Mouse (Mus musculus): ENCODE results near the gene Car3.

DNA sequence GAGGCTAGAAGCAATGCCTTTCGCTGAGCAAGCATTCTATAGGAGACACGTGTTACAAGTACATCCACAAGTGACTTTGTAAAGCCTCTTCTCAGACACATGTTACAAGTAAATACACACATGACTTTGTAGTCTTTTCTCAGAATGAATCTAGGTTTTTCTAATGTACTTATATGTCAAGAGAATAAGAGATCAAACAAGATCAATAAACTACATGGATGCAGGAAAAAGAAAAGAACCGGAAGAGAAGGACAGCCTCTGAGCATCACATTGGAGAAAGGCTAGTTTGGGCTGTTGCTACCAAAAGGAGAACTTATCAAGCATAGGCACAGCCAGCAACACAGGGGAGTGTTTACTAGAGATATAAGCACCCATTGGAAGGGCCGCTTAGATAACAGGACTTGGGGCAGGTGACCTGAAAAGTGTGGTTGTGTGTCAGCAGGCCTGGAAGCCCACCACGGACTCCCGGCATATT lies 15.5 kb downstream of the Car3 start:
- TF ChIP-seq POLR2A (IDR thresholded peaks at IDR 0.05; ENCODE audit: borderline replicate concordance, insufficient read depth, low read length) (no peak), CTCF (IDR thresholded peaks at IDR 0.05; ENCODE audit: borderline replicate concordance, insufficient read depth, low read depth, low read length) (no peak)

All from cerebellum, adult 2 months (tissue).